Mouse (Mus musculus): Measurements from ENCODE around the gene Vgll4.
"Not testable (repeated sequence)": the region's sequence is repeated elsewhere in the genome, so short reads cannot be mapped to it uniquely, and the experiment has no call there.

Gene Vgll4

DNA sequence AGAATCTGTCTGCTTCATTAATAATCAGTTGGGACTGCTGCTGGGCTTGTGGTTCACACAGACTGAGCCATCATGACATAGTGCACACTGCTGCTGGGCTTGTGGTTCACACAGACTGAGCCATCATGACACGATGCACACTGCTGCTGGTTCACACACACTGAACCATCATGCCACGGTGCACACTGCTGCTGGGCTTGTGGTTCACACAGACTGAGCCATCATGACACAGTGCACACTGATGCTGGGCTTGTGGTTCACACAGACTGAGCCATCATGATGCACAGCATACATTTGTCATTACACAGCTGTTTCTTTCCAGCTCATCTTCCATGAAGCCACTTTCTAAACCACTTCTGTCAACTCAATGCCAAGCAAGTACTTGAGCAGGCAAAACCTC is 30.1 kb downstream of the Vgll4 start:
- no peak for DNase-seq (ENCODE audit: low read depth, low spot score)

- no peak for DNase-seq (ENCODE audit: low read depth, low spot score)
These were observed 32.9 kb downstream of the Vgll4 start for GRCm38 (mm10) chr6:114936941-114937313.

DNA sequence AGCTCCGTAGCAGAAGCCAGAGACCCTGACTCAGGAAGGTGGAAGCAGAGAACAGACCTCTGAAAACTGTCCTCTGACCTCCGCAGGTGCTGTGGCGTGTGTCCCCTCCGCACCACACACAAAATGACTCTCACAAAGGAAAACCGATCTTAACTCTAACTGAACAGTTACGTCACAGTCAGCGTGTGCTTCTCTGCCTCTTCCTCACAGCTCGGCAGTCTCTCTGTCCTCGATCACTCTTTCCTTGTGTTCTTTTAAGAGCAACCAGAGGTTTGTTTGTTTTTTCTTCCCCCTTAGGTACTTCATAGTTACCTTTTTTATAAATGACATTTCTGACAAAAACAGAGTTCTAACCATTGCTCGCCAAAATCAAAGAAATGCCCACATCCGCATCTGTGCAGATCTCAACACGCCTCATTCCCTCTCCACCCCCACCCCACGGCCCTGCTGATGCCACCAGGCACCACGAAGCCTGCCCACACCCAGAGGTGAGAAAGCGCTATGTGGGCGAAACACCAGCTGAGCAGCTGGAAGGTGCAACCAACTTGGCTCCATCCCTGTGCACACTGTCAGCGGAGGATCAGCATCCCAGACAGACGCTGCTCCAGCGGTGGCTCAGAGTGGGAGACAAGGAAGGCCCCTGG is 33.4 kb downstream of the Vgll4 start:
- no peak for DNase-seq (ENCODE audit: low read depth, low spot score)

DNA sequence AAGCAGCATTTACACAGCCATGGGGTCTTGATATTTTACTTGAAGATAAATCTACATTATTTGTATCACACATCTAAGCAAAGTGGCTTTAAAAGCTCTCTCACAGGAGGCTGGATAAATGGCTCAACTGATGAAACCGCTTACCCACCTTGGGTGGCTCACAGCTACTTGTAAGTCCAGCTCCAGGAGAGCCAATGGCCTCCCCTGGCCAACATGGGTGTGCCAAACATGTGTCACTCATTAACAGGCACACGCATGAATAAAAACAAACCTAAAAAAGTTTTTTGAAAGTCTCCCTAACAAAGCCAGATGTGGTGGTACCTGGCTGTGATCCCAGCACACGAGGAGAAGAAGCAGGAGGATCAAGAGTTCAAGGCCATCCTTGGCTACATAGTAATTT is 34.4 kb downstream of the Vgll4 start:
- no peak for DNase-seq (ENCODE audit: low read depth, low spot score)

GRCm38 (mm10) chr6:114934045-114934444 is 35.7 kb downstream of the Vgll4 start:
- DNase-seq (ENCODE audit: low read depth, low spot score), result no peak

DNA sequence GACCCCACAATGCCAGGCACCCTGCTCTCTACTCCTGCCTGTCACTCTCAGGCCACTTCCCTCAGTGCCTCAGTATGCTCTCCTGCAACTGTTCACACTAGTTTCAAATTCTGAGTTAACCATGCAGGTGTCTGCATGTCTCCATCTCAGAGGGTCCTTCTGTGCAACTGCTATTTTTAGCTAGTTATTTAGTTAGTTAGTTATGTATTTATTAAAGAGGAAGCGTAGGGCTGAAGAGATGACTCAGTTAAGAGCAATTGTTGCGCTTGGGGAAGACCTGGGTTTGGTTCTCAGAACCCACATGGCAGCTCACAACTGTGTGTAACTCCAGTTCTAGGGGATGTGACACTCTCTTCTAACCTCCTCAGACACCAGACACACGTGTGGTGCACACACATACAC is 36.8 kb downstream of the Vgll4 start:
- DNase-seq (ENCODE audit: low read depth, low spot score), result no peak

GRCm38 (mm10) chr6:114932116-114932500 is 37.7 kb downstream of the Vgll4 start:
- DNase-seq (ENCODE audit: low read depth, low spot score), result no peak

GRCm38 (mm10) chr6:114931212-114932115 is 38.3 kb downstream of the Vgll4 start:
- no peak for DNase-seq (ENCODE audit: low read depth, low spot score)

DNA sequence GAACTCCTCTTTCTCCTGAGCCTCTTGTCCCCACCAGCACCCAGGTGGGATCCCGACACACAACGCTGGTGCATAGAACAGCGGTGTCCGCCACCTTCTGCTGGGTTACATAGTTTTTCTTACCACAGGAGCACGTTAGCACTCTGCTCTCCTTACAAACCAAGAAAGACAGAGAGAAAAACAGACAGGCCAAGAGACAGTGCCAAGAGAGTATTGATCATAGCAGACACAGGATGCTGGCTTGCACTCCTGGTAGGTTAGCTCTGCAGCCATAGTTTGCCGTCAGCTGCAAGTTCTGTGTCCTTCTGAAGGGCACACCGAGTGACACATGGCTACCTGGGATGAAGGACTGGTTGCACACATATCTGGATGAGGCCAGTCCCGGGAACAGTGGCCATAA is 39.1 kb downstream of the Vgll4 start:
- DNase-seq (ENCODE audit: low read depth, low spot score), result no peak

DNA sequence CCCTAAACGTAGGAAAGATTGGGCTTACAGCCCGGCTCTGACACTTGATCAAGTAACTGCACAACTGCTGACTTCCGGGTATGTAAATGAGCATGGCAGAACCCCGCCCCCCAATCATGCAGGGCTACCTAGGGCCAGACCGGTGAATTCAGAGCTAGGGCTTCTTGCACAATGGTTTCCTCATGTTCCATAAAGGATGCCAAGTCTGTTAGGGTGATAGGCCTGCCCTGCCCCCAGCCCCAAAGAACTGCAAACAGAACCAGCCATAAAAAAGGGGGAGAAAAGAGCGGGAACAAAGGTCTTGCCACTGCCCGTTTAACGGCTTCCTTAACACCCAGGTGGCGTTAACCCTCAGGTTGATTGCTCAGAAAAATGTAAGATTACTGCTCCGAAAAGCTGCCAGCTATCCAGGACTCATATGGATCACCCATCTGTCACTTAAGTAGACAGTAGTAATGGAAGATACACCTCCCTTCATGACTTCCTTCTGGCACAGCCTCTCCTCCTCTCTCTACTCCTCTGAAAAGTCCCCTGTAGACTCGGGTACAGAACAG is 39.7 kb downstream of the Vgll4 start:
- no peak for DNase-seq (ENCODE audit: low read depth, low spot score)

DNA sequence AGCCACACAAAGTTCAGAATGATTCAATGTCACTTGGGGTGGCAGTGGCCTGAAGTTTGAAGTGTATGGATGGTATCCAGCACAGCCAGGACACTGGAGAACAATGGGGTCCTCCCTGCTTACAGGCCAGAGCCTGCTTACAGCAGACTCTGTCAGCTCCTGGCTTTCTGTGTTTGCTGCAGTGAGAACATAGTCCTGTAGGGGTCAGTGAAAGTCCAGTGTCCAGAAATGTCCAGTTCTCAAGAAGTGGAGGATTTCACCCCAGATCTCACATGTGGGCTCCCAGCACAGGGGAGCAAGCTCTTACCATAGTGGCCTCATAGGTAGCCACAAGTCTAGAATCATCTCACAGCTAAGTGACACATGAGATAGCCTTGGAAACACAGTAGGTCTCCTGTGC is 40.4 kb downstream of the Vgll4 start:
- DNase-seq (ENCODE audit: low read depth, low spot score), result peak; percentile 61

DNA sequence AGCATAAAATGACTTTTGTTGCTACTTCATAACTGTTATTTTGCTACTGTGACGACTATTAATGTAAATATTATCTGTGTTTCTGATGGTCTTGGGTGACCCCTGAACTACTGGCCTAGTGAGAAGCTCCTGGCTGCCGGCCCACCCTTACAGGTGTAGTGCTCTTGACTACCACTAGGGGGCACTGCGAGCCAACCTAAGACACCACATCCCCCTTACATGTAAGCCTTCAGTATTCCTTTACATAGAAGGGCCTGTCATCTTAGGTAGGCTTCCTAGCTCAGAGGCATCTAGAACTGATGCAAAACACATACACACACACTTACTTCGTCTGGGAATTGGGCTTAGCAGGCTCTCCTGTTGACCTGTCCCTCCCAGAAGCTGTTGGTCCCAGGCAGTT is 41.3 kb downstream of the Vgll4 start:
- DNase-seq (ENCODE audit: low read depth, low spot score), result peak; percentile 85

DNA sequence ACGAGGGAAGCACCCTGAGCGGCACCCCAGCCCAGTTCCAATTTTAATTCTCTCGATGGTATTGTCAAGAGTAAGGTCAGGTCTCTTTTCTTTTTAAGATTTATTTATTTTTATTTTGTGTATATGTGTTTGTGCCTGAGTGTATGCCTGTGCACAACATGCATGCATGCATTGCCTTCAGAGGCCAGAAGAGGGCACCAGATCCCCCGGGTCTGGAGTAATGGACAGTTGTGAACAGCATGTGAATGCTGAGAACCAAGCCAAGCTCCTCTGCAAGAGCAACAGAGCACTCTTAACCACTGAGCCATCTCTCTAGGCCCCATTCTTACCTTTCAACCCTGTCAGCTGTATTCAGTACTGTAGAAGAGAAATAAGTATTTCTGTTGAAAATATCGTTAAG is 42.4 kb downstream of the Vgll4 start:
- DNase-seq (ENCODE audit: low read depth, low spot score), result no peak

DNA sequence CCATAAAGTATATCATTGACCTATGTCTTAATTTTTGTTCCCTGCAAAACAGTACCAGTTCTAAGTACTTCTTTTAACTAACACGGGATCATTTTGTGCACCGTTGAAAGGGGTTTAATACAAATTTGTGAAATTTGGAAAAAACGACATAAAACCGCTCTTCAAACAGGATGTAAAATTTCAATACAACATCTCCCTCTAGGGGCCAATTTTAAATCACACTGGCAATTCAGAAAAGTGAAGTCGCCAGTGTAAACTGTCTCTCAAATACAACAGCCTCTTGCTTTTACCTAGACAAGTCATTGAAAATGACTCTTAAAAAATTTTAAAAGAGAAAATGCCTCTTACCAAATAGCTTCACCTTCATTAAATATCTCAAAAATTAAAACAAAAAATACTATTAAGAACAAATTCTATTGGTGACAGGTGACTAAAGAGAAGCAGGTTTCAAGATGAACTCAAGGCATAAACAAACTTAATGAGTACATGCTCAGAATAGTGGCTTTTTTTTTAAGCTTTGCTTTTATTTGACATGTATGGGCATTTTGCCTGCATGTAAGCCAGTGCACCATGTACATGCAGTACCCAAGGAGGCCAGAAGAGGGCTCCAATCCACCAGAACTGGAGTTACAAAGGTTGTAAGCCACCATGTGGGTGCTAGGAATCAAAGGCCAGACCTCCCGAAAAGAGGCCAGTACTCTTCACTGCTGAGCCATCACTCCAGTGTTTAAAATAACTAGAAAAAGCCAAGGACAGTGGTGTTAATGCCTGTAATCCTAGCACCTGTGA is 43.2 kb downstream of the Vgll4 start:
- DNase-seq (ENCODE audit: low read depth, low spot score), result peak; percentile 62

DNA sequence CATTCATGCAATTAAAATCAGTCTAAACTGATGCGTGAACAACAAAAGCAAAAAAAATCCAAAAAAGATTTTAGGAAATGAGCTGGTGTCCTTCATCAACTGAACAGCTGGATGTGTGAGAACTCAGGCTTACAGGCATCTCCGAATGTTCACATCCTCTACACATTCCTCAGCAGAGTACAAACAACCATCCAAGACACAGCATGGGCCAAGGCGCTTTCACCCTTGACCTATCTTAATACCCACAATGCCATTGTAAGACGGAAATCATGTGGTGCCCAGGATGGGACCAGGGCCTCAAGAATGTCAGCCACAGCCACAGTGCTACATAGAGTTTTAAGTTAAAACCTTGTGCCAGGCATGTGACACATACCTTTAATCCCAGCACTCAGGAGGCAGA is 44.6 kb downstream of the Vgll4 start:
- no peak for DNase-seq (ENCODE audit: low read depth, low spot score)

- not testable (repeated sequence) for DNase-seq (ENCODE audit: low read depth, low spot score)
These were observed 47.3 kb downstream of the Vgll4 start for GRCm38 (mm10) chr6:114922355-114923096.

- peak; percentile 95 for DNase-seq (ENCODE audit: low read depth, low spot score)
These were observed 48.0 kb downstream of the Vgll4 start for GRCm38 (mm10) chr6:114921632-114922354.

DNA sequence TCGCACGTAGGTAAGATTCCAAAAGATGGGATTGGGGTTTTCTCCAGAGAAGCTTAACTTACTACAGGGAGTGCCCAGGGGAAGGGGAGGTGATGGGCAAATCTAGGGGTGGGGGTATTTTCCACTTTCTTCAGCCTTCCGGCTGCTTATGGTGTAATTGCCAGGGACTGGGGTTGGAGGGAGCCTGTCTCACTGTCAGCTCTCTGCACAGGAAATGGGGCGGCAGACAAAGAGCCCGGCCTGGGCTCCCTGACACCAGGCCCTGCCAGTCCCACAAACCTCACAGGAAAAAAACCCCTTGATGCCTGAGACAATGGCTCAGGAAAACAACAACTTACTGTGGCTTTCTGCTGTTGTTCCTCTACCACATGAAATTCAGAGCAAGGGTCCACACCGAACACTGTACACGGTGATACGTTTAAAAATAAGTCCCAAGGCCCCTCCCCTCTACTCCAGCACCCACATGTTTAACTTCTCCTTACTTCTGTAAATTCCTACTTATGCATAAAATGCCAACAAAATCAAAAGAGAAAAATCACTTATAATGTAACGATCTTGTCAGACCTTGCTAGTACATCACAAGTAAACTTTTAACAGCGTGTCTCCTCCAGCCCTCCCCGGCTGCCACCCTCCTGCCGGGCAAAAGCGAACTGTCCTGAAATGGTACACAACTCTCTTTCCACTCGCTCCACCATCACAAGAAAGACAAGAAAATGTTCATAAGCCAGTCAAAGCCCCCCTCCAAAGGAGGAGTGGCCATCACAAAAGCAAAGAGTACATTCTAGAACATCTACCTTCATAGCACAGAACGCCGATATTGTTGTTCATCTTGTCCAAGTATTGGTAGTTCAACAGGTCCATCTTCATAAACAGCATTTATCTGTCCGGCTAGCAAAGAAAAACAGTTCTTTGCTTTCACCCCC is 49.0 kb downstream of the Vgll4 start:
- DNase-seq (ENCODE audit: low read depth, low spot score), result peak; percentile 72

- no peak for DNase-seq (ENCODE audit: low read depth, low spot score)
These were observed 50.0 kb downstream of the Vgll4 start for GRCm38 (mm10) chr6:114919670-114920313.

Measured in mesoderm, embryonic 11.5 days (tissue).